Mouse (Mus musculus) T-helper 2 cell (primary cell): Measurements from ENCODE around the gene Ift122.

ENCODE experiments used
- in situ Hi-C: fragments of 300-600 bp; cut with MboI, MseI; formaldehyde crosslinking; loops from one replicate; pipeline ENCODE4 v1.15.1; 2025; ENCODE audit warnings: high pct_unique_total_duplicates

Ift122 gene

DNA sequence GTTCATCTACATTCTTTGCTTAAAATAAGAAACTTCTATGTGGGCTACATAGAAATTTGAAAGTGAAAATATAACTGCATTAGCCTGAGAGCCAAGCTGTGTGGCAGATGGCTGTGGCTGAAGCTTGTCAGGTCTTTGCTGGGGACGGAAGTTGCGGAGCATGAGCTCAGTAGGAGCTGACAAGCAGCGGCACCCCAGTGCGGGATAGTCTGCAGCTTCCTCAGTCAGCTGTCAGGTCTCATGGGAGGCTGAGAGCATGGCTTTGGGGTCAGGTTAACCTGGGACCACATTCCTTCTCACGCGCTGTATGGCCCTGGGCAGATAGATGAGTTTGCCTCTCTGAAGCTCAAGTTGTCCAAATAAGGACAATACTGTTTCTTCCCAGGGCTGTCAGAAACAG is 37.8 kb downstream of the Ift122 start:
- in situ Hi-C loops = loop anchor here (10.0 kb wide), 1 partner anchor 244 kb away; no protein-coding TSS in a partner anchor

DNA sequence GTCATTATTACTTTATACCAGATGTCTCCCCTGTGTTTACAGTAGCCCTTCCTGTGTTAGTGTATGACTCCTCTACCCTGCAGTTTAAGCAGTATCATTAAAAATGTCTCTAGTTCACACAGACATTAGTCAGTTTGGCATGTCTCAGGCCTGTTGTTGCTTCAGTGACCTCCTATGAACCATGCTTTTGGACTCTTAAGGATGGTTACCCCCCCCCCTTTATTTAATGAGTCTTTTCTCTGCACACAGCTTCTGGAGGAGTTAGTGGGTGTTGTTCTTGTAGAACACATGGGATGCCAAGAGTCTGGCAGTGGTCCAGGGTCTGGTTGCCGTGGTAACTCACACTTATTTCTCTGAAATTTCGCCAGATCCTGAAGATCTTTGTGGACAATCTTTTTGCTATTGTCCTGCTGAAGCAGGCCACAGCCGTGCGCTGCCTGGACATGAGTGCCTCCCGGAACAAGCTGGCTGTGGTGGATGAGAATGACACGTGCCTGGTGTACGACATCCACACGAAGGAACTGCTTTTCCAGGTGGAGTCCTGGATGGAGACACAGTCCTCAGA is 38.3 kb downstream of the Ift122 start:
- in situ Hi-C loops = loop anchor here (10.0 kb wide), 1 partner anchor 243 kb away; no protein-coding TSS in a partner anchor

DNA sequence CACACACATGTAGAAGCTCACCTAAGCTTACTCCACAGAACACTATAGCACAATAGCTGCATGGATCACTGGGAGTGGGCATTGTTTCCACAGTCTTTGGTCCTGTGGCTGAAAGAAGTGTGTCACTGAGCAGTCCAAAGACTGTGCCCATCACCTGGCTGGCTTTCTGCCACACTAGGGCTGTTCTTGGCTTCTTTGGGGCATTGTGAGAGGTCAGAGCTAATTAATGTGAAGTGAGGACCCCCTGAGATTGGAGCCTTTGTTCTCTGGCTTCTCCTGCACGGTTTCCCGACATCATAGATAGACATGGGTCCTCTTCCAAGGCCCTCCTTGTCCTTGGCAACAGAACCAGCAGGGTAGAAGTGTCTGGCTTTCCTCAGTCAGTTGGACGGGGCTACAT is 39.1 kb downstream of the Ift122 start:
- in situ Hi-C loops = loop anchor here (10.0 kb wide), 1 partner anchor 242 kb away; no protein-coding TSS in a partner anchor

DNA sequence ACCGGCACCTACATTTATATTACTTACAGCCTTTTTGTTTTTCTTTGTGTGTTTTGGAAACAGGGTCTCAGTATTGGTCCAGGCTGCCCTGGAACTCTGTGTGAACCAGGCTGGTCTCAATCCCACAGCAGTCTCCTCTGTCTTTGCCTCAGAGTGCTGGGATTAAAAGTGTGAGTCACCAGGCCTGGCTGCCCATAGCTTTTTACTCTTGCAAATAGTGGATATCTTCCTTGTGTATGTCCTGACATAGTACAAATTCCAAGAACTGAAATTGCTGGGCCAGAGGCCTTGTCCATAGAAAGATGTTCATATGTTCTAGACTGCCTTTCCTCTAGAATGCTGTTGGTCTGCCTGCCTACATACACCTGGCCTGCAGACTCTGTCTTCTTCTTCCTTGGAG is 43.1 kb downstream of the Ift122 start:
- in situ Hi-C loops = loop anchor here (10.0 kb wide), 1 partner anchor 238 kb away; no protein-coding TSS in a partner anchor

DNA sequence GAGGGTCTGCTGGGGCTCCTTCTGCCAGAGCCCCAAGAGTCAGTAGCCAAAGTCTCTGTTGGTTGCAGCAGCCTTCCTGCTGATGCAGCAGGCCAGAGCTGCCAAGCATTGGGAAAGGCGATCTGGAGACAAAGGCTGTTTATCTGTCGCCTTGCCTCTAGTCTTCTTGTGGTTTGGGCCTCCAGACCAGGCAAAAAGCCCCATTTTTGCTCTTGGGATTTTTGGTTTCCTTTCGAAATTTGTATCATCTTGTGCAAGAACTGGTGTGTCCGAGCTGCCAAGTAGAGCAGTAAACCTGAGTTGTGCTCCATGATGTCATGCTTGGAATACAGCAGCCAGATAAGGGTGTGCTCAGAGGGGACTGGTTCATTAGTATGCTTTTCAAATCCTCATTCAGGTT is 43.8 kb downstream of the Ift122 start:
- in situ Hi-C loops = loop anchor here (10.0 kb wide), 1 partner anchor 238 kb away; no protein-coding TSS in a partner anchor

DNA sequence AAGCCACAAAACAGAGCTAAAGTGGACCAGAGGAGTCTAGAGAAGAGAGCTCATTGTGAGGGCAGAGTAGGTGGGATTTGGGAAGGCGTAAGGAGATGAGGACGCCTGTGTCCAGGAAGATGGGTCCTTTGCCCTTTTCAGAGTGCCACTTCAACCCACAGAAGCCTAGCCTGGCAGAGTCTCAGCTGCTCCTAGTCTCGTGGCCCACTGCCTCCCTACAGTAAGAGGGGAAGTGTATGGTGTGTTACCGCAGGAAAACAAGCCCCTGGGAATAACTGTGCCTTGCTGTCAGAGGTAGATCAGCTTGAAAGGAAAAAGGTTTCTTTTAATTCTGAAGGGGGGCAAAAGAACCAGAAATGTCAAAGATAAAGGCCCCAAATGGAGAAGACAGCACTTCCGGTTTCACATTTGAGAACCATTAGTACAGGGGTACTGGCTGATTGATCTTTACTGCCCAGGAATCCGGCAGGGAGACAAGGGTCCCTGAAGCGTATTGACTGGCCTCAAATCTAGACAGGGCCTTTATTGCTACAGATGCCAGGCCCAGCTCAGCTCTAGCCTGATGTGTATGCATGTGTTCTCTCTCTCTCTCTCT is 44.8 kb downstream of the Ift122 start:
- in situ Hi-C loops = loop anchor here (10.0 kb wide), 1 partner anchor 237 kb away; no protein-coding TSS in a partner anchor

DNA sequence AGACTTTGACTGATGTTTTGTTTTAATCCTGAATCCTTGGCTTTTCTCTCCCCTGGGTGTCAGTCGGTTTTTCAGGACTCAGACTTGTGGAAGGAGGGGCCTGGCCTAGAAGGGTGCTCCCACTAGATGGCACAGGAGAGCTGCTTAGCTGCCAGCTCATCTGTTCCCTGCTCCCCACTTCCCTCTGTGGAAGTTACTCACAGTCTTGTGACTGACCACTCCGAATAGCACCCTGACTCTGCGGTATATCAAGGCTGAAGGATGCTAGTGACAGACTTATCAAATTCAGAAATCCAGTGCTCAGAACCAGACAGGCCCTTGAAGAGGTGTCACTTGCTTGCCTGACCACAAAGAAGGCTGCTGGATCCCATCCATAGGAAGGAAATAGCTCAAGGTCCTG is 47.8 kb downstream of the Ift122 start:
- in situ Hi-C loops = no loop called here

DNA sequence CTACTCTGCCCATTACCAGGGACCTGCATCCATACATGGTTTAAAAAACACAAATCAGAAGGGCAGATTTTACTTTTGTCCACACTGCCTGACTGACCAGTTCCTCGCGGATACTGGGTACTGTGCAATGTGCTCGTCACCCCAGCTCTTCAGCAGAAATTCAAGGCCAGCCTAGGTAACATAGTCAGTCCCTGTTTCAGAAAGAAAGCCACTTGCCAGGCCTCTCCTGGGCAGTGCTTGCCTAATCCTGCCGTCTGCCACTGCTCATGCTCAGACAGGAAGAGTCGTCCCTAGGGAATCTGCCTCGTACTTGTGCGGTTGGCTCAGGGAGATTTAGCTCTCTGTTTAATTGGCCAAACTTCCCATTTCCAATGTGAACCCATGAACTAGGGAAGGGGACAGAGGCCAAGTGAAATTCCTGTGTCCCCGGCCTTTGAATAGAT is 48.2 kb downstream of the Ift122 start:
- in situ Hi-C loops = no loop called here

DNA sequence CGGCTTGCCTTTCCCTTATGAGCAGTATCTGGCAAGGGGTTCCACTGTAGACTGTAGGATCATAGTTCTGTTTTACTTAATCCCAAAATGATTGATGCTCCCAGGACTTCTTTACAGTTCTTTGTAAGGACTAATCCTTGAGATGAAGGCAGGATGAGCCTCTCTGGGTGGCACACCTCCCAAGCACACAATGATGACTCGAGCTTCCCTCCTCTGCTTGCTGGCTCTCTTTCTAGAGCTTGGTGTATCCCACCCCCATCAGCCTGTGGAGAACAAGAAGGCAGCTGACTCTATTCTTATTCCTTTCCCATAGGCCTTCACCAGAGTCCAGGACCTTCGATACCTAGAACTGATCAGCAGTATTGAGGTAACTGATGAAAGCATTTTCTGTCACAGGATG is 49.3 kb downstream of the Ift122 start:
- in situ Hi-C loops = no loop called here

DNA sequence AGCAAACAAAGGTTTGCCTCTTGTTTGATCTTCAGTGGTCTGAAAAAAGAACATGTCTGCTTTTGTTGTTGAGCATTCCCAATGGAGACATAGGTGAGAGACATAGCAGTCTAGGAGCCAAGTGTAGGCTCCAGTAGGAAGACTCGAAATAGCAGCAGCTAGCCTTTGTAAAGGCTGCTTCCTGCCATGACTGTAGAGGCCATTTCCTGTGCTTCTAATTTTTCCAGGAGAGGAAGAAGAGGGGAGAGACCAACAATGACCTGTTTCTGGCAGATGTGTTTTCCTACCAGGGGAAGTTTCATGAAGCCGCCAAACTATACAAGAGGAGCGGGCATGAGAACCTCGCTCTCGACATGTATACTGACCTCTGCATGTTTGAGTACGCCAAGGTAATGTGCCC is 52.3 kb downstream of the Ift122 start:
- in situ Hi-C loops = loop anchor here (5.0 kb wide), 1 partner anchor 72 kb away; no protein-coding TSS in a partner anchor

DNA sequence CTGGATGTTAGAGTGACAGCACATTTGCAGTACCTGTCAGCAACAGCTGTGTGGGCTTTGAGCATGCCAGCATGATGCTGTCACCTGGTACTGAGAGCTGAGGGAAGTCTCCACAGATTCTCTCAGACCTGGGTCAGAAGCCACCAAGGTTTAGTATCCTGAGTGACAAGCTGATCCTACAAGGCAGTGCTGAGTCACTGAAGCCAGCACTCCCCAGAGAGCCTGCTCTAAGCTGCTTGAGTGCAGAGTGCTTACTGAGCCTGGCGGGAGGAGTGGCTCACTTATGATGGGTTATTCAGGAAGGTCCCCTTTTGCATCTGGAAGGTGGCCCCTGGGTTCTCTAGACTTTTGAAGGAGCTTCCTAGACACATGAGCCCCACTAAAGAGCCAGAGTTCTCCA is 53.2 kb downstream of the Ift122 start:
- in situ Hi-C loops = loop anchor here (5.0 kb wide), 1 partner anchor 71 kb away; no protein-coding TSS in a partner anchor

DNA sequence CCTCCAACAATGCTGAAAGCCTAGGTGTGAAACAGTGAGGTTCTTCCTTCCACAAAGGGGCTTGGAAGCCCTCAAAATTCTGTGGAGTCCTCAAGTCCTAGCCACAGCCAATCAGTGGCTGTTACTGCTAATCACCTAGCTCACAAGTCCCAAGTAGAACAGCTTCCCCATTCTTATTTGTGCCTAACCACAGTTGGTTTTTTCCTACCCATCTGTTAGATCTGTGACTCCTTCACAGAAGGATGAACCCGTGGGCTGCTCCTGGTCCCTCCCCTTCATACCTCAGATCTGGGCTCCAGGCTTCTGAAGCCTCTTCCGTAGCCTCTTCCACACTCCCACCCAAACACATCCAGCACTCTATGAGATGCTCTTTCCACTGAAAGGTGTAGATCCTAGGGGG is 53.6 kb downstream of the Ift122 start:
- in situ Hi-C loops = loop anchor here (5.0 kb wide), 1 partner anchor 70 kb away; no protein-coding TSS in a partner anchor

DNA sequence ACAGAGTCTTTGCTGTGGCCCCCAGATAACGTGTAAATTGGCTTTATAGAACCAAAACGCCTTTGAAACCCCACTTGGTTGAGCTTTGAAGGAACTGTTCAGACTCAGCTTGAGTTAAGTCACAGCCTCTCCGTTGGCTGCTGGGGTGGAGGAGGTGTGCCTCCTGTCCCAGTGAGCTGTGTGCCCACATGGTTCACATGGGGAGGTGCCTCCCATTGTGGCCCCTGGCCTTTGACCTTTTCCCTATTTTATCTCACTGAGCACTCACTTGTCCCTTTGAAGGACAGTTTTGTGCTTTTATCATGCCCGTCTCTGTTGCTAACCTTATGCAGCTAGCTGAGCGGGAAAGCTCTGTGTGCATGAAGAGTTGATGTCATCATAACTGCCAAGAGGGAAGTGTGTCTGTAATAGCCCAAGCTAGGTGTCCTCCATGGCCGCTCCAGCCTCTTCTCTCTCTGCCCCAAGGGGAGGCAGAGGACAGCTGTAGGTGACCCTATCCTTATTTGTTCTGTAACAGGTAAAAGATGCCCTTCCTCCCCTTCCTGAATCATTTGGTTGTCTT is 55.2 kb downstream of the Ift122 start:
- in situ Hi-C loops = loop anchor here (5.0 kb wide), 1 partner anchor 69 kb away; no protein-coding TSS in a partner anchor

DNA sequence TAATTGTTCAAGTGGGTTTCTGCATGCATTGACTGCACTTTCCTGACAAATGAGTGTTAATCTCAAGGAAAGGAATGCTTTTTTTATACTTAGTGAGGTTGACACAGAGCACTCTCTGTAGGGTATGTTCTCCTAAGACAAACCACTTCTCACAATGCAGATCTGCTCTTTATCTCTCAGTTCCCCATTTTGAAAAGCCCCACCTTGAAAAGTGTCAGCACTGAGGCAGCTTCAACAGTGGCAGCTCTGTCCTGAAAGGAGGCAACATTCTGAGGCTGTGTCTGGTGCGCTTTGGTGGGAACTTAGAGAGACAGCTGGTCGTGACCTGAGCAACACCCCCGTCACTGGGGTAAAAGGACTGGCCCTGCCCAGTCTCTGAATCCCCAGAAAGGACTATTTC is 55.8 kb downstream of the Ift122 start:
- in situ Hi-C loops = loop anchor here (5.0 kb wide), 1 partner anchor 68 kb away; no protein-coding TSS in a partner anchor

DNA sequence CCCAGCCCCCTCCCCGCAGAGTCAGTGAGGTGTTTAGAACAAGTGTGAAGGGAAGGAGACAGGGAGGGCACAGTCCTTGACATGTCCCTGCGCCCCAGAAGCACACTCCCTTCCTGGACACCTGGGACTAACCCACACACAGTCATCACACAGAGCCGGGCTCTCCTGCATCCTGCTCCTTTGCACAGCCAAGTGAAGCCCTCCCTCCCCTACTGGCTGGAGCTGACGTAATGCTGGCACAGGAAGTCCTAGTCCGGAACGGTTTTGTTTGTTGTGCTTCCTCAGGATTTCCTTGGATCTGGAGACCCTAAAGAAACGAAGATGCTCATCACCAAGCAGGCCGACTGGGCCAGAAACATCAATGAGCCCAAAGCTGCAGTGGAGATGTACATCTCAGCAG is 56.7 kb downstream of the Ift122 start:
- in situ Hi-C loops = loop anchor here (5.0 kb wide), 1 partner anchor 67 kb away; no protein-coding TSS in a partner anchor

DNA sequence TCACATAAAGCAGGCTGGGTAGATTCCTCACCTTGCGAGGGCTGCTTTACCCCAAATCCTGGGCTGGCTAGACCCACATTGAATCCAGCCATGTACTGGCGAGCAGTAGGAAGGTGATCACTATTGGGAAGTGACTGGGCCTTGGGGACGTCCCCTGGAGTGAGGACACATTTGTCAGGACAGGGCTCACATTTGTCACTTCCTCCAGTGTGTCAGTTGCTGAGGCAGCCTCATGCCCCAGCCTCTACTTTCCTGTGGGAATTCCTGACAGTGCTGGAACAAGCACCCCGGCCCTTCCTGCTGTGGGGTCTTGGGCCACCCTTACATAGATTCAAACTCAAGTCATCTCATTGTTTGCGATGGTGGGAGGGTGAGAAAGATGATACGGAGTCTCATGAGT is 58.5 kb downstream of the Ift122 start:
- in situ Hi-C loops = no loop called here

DNA sequence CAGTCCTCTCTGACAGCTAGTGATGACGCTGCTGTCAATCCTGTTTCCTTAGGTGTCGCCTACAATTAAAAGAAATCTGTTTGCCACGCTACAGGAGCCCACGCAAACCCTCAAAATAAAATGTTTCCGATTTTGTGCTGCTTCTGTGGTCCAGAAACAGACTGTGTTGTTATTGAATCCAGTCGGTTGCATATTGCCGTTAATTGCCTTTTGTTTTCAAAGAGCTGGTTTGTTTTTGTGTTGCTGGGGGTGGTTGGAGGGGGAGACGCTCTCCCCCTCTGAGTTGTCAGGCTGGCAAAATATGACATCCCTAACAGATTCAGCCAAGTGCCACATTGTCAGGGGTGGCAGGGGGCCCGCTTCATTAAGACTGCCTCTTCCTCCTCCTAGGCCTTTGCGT is 60.2 kb downstream of the Ift122 start:
- in situ Hi-C loops = no loop called here

DNA sequence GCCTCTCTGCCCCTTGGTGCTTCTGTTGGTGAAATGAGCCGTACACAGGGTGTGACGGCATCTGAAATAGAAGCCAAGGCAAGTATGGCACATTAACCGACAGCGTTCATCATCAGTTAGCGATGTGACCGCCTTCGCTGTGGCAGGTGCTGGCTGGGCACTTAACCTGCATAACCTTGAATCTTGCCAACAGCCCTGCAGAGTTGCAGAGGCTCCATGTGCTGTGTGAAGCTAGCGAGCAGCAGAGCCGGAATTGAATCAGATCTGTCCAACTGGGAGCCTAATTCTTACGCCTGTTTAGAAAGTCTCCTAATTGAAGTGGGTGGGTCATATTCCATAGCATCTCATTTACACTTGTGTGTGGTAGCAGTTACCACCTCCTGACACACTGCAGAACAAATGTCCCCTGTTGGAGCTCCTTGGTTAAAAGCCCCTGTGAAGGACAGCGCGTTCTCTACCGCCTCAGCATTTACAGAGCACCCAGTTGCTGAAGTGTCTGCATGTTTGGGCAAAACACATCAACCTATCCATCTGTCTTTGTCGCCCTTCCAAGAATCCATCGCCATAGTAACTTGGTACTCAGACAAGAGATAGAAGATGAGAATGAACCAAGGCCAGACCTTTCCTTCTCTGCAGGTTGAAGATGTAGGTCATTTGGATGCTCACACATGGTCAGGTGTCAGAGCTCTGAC is 61.4 kb downstream of the Ift122 start:
- in situ Hi-C loops = no loop called here

DNA sequence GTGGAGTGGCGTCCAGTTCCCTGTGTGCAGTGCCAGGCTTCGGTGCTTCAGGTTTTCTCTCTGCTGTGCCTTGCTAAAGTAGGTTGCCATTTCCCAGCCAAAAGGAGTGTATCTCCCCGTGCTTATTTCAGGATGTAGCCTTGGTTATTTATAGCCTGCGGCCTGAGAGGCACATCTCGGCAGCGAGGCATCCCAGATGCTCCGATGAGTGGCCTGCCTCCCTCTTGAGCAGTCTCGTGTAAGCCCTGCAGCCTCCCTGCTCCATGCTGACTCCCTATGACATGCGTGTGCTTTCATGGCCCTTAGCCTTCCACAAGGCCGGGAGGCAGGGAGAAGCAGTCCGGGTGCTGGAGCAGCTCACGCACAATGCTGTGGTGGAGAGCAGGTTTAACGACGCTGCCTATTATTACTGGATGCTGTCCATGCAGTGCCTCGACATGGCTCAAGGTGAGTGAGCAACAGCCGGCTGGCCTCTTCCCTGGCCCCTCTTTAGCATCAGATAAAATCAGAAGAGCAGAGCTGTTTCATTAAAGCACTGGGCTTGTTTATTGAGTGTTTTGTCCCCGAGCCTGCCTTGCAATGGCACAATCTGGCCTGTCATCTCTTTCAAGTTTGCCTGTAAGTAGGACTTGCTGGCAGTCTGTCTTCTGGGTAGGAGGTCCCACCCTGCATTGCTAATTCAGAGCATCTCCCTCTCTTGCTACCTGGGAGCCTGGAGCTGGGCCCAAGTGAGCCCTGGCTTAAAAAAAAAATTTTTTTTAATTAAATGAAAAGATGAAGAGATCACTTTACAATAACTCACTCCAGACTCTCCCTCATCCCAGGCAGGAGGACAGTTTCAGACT is 62.6 kb downstream of the Ift122 start:
- in situ Hi-C loops = no loop called here

DNA sequence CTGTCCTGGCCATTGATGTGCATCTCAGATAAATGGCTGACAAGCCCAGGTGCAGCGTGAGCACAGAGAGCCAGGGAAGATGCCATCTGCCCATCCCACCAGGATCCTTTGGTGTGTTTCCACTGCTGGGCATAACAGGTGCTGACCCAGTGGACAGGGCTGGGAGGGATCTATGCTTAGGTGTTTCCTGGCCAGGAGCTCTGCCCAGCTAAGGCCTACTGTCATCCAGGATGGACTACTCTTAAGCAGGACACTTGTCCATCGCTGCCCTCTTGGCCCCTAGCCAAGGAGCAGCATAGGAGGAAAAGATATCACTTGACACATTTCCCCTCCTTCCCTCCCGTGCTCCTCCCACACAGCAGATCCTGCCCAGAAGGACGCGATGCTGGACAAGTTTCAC is 63.3 kb downstream of the Ift122 start:
- in situ Hi-C loops = no loop called here

DNA sequence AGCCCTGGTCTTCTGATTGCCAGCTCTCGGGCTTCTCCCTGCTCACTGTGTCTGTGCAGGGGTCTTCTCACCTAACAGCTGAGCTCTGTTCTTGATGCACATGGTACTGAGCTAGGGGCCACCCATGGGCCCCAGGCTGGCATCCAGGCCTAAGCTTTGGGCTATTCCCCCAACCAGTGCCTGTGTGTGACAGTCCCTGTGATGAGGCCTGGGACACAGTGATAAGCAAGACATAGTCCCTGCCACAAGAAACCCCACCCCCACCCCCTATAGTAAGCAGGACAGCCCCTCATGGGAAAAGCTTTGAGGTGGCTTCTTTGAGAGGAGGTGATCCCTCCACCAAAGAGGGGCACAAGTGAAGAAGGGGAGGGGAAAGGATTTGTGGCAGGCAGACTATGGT is 65.3 kb downstream of the Ift122 start:
- in situ Hi-C loops = no loop called here
